Mouse (Mus musculus) forebrain, embryonic 15.5 days (tissue): ENCODE measurements around the gene Tnfrsf13c. TPM values are rescaled to one million over a fixed set of nuclear protein-coding genes. Genes with fewer than 3 reads are reported as not detected.

Experiments
- ATAC-seq: fragments of 200-750 bp; cut with Nextera tagmentation; replicated peaks from 2 replicates; pipeline ENCODE4 v1.8.0; 2017; ENCODE audit warnings: mild to moderate bottlenecking, moderate TSS enrichment, moderate library complexity
- H3K27ac ChIP-seq: fragments of 300-500 bp; sonication (generic); replicated peaks from 2 replicates; pipeline ENCODE4 v1.5.1; 2015; ENCODE audit warnings: mild to moderate bottlenecking, inconsistent platforms
- H3K27me3 ChIP-seq: fragments of 300-500 bp; sonication (generic); 2 replicates; pipeline ENCODE4 v1.6.1; 2015; ENCODE audit warnings: inconsistent platforms
- H3K36me3 ChIP-seq: fragments of 300-500 bp; sonication (generic); 2 replicates; pipeline ENCODE4 v1.6.1; 2015; ENCODE audit warnings: mild to moderate bottlenecking, inconsistent platforms
- H3K4me1 ChIP-seq: fragments of 300-500 bp; sonication (generic); 2 replicates; pipeline ENCODE4 v1.6.1; 2015; ENCODE audit warnings: inconsistent platforms
- H3K4me2 ChIP-seq: fragments of 300-500 bp; sonication (generic); replicated peaks from 2 replicates; pipeline ENCODE4 v1.6.1; 2015; ENCODE audit warnings: mild to moderate bottlenecking, inconsistent platforms
- H3K4me3 ChIP-seq: fragments of 300-500 bp; sonication (generic); 2 replicates; pipeline ENCODE4 v1.5.1; 2015; ENCODE audit warnings: mild to moderate bottlenecking, inconsistent platforms
- H3K9ac ChIP-seq: fragments of 300-500 bp; sonication (generic); replicated peaks from 2 replicates; pipeline ENCODE4 v1.6.1; 2015; ENCODE audit warnings: mild to moderate bottlenecking, inconsistent platforms
- H3K9me3 ChIP-seq: fragments of 300-500 bp; sonication (generic); 2 replicates; pipeline ENCODE4 v1.6.1; 2016; ENCODE audit warnings: inconsistent platforms
- WGBS: fragments of 180-500 bp; shearing (Covaris S2); methylation state at CpG from one replicate; pipeline ENCODE4 v1.1.7; 2015; ENCODE audit warnings: mixed read lengths; 5-methylcytosine and 5-hydroxymethylcytosine counted together
- polyA plus RNA-seq: library from polyadenylated mRNA; unstranded; fragments of >200 nt; fragmentation: Nextera tagmentation; extraction: Ambion mirVana; gene quantifications from 2 replicates; pipeline ENCODE4 v1.2.1, GENCODE M21; 2015

Tnfrsf13c gene
- polyA plus RNA-seq, 1 experiment from 2014 or later: 0.11 TPM

- no peaks in the 10 kb centered on the region for H3K36me3 ChIP-seq
- no peak overlapping the region for H3K4me2 ChIP-seq
- H3K9me3 ChIP-seq: no peaks in the 10 kb centered on the region
- peaks cover 63% of the 10 kb centered on the region for H3K27me3 ChIP-seq
- ATAC-seq: no peak
- H3K4me1 ChIP-seq: peaks cover 37% of the 10 kb centered on the region
- H3K4me3 ChIP-seq: no peak overlapping the region
- no peak overlapping the region for H3K9ac ChIP-seq
- 14% methylated on average over 4 of the region's 4 CpGs for WGBS
- H3K27ac ChIP-seq: no peak overlapping the region
Measured at GRCm38 (mm10) chr15:82213222-82213621, 10.9 kb downstream of the Tnfrsf13c start.

- Histone ChIP-seq H3K4me3 (peak within 1 kb of the TSS; percentile 45), H3K4me1 (peaks cover 38% of the 10 kb centered on the region), H3K9me3 (no peaks in the 10 kb centered on the region), H3K27me3 (peaks cover 68% of the 10 kb centered on the region), H3K27ac (no peak within 1 kb of the TSS), H3K36me3 (no peaks in the 10 kb centered on the region), H3K9ac (peak within 1 kb of the TSS; percentile 2; the same call in 1 of the 2 replicates), H3K4me2 (peak within 1 kb of the TSS; percentile 62)
- no peak for ATAC-seq
- 0% methylated on average over 22 of the region's 34 CpGs for WGBS
Measured at GRCm38 (mm10) chr15:82212752-82213063, 11.5 kb downstream of the Tnfrsf13c start, which contains the start of gene Shisa8. Shisa8 (minus strand) TSS chr15:82212815.

GRCm38 (mm10) chr15:82211911-82212751 is 12.0 kb downstream of the Tnfrsf13c start:
- Histone ChIP-seq H3K27me3 (peaks cover 72% of the 10 kb centered on the region), H3K27ac (no peak overlapping the region), H3K4me1 (peaks cover 42% of the 10 kb centered on the region), H3K9me3 (no peaks in the 10 kb centered on the region), H3K9ac (peak overlapping the region; percentile 2; the same call in 1 of the 2 replicates), H3K36me3 (no peaks in the 10 kb centered on the region), H3K4me3 (peak overlapping the region; percentile 45), H3K4me2 (peak overlapping the region; percentile 62)
- ATAC-seq: peak; percentile 27
- 1% methylated on average over 111 of the region's 112 CpGs for WGBS

GRCm38 (mm10) chr15:82211281-82211680 is 12.9 kb downstream of the Tnfrsf13c start:
- no peak for ATAC-seq
- Histone ChIP-seq H3K9ac (no peak overlapping the region), H3K4me1 (peaks cover 43% of the 10 kb centered on the region), H3K4me3 (peak overlapping the region; percentile 45), H3K9me3 (no peaks in the 10 kb centered on the region), H3K27me3 (peaks cover 80% of the 10 kb centered on the region), H3K27ac (no peak overlapping the region), H3K36me3 (no peaks in the 10 kb centered on the region), H3K4me2 (peak overlapping the region; percentile 62; the same call in 1 of the 2 replicates)
- under 1% methylated on average over 11 of the region's 11 CpGs for WGBS

GRCm38 (mm10) chr15:82210801-82211200 is 13.4 kb downstream of the Tnfrsf13c start:
- peaks cover 43% of the 10 kb centered on the region for H3K4me1 ChIP-seq
- no peaks in the 10 kb centered on the region for H3K9me3 ChIP-seq
- H3K4me3 ChIP-seq: no peak overlapping the region
- ATAC-seq: no peak
- H3K36me3 ChIP-seq: no peaks in the 10 kb centered on the region
- 44% methylated on average over 1 of the region's 1 CpGs for WGBS
- no peak overlapping the region for H3K9ac ChIP-seq
- peaks cover 82% of the 10 kb centered on the region for H3K27me3 ChIP-seq
- no peak overlapping the region for H3K4me2 ChIP-seq
- H3K27ac ChIP-seq: no peak overlapping the region

GRCm38 (mm10) chr15:82209295-82210050 is 14.7 kb downstream of the Tnfrsf13c start:
- Histone ChIP-seq H3K9ac (no peak overlapping the region), H3K27me3 (peaks cover 69% of the 10 kb centered on the region), H3K4me3 (no peak overlapping the region), H3K9me3 (no peaks in the 10 kb centered on the region), H3K4me2 (no peak overlapping the region), H3K36me3 (peaks cover 6% of the 10 kb centered on the region; the same call in 1 of the 2 replicates), H3K4me1 (peaks cover 46% of the 10 kb centered on the region), H3K27ac (no peak overlapping the region)
- WGBS: 80% methylated on average over 13 of the region's 13 CpGs
- no peak for ATAC-seq

- H3K9ac ChIP-seq: no peak overlapping the region
- peaks cover 15% of the 10 kb centered on the region; the same call in 1 of the 2 replicates for H3K36me3 ChIP-seq
- H3K4me3 ChIP-seq: no peak overlapping the region
- peaks cover 51% of the 10 kb centered on the region for H3K4me1 ChIP-seq
- WGBS: 76% methylated on average over 8 of the region's 8 CpGs
- H3K27me3 ChIP-seq: peaks cover 62% of the 10 kb centered on the region
- H3K4me2 ChIP-seq: no peak overlapping the region
- H3K9me3 ChIP-seq: no peaks in the 10 kb centered on the region
- H3K27ac ChIP-seq: no peak overlapping the region
- no peak for ATAC-seq
Measured at GRCm38 (mm10) chr15:82208307-82208706, 15.9 kb downstream of the Tnfrsf13c start.

- Histone ChIP-seq H3K36me3 (peaks cover 22% of the 10 kb centered on the region), H3K4me1 (peaks cover 49% of the 10 kb centered on the region), H3K4me3 (no peak overlapping the region), H3K9ac (no peak overlapping the region), H3K9me3 (no peaks in the 10 kb centered on the region), H3K4me2 (no peak overlapping the region; the same call in 1 of the 2 replicates), H3K27ac (no peak overlapping the region), H3K27me3 (peaks cover 56% of the 10 kb centered on the region)
- no peak for ATAC-seq
- 16% methylated on average over 30 of the region's 30 CpGs for WGBS
Measured at GRCm38 (mm10) chr15:82207504-82208219, 16.5 kb downstream of the Tnfrsf13c start.

- Histone ChIP-seq H3K9me3 (no peaks in the 10 kb centered on the region), H3K9ac (no peak overlapping the region), H3K36me3 (peaks cover 26% of the 10 kb centered on the region), H3K27me3 (peaks cover 51% of the 10 kb centered on the region), H3K27ac (no peak overlapping the region), H3K4me2 (no peak overlapping the region; the same call in 1 of the 2 replicates), H3K4me1 (peaks cover 43% of the 10 kb centered on the region), H3K4me3 (no peak overlapping the region)
- whole genome bisulfite sequencing: 14% methylated on average over 34 of the region's 34 CpGs
- no peak for ATAC-seq
Measured at GRCm38 (mm10) chr15:82207105-82207459, 17.1 kb downstream of the Tnfrsf13c start.

- 43% methylated on average over 9 of the region's 9 CpGs for WGBS
- H3K27ac ChIP-seq: 0 out of 2 replicates have a peak overlapping the region, but pooled peaks have one; percentile 2
- peak; percentile 77 for ATAC-seq
- peaks cover 45% of the 10 kb centered on the region for H3K27me3 ChIP-seq
- no peak overlapping the region for H3K4me3 ChIP-seq
- peaks cover 31% of the 10 kb centered on the region for H3K36me3 ChIP-seq
- no peak overlapping the region for H3K9ac ChIP-seq
- no peaks in the 10 kb centered on the region for H3K9me3 ChIP-seq
- no peak overlapping the region for H3K4me2 ChIP-seq
- H3K4me1 ChIP-seq: peaks cover 37% of the 10 kb centered on the region
Measured at GRCm38 (mm10) chr15:82206365-82207104, 17.6 kb downstream of the Tnfrsf13c start.

GRCm38 (mm10) chr15:82204680-82205371 is 19.3 kb downstream of the Tnfrsf13c start:
- no peak overlapping the region for H3K4me2 ChIP-seq
- peaks cover 28% of the 10 kb centered on the region for H3K27me3 ChIP-seq
- H3K27ac ChIP-seq: no peak overlapping the region
- H3K9me3 ChIP-seq: no peaks in the 10 kb centered on the region
- H3K4me1 ChIP-seq: peaks cover 35% of the 10 kb centered on the region
- peaks cover 46% of the 10 kb centered on the region for H3K36me3 ChIP-seq
- H3K9ac ChIP-seq: no peak overlapping the region
- no peak overlapping the region for H3K4me3 ChIP-seq
- WGBS: 62% methylated on average over 10 of the region's 10 CpGs
- ATAC-seq: no peak
